Comparison of ENCODE assay signal across 8 mouse cellular contexts in genomic region chr2:160645614-160646137, GRCm38 (mm10). TPM values are rescaled to one million over a fixed set of nuclear protein-coding genes. Genes with fewer than 3 reads are reported as not detected.
DNase-seq lines count a peak whose midpoint lies in the region; ATAC-seq and TF ChIP-seq lines count a peak whose summit lies in the region.

Gene Top1, plus strand, starts transcription at chr2:160645888.

- H3K4me1 ChIP-seq in MEL (ENCODE audit: control insufficient read depth in 1 of 2, insufficient read depth in 2 of 2, low read length in 2 of 2): peaks cover 12 to 15% of the 10 kb centered on the region in 2 experiments
- H3K4me1 ChIP-seq in cerebellum, adult 2 months (ENCODE audit: control insufficient read depth, insufficient read depth, low read length): no peaks in the 10 kb centered on the region; the same call in 1 of the 2 replicates
- peaks cover 19% of the 10 kb centered on the region for H3K4me1 ChIP-seq in forebrain, postnatal 0 days (ENCODE audit: insufficient read depth)
- peaks cover 25% of the 10 kb centered on the region for H3K4me1 ChIP-seq in lung, embryonic 15.5 days

- no peak for TF ChIP-seq EP300 in MEL (IDR thresholded peaks at IDR 0.05; ENCODE audit: low read depth in 1 of 2, low read length in 2 of 2)

- no peak for TF ChIP-seq CTCF in MEL (IDR thresholded peaks at IDR 0.05 in 2 of 3, conservative IDR thresholded peaks at IDR 0.05 in 1 of 3; ENCODE audit: control insufficient read depth in 1 of 3, insufficient read depth in 1 of 3, low read depth in 2 of 3, low read length in 3 of 3, poor library complexity in 1 of 3, severe bottlenecking in 1 of 3)
- no peak for TF ChIP-seq CTCF in cerebellum, adult 2 months (IDR thresholded peaks at IDR 0.05; ENCODE audit: borderline replicate concordance, insufficient read depth, low read depth, low read length)
- no peak for TF ChIP-seq CTCF in forebrain, postnatal 0 days (IDR thresholded peaks at IDR 0.05; ENCODE audit: low read depth)

- H3K4me3 ChIP-seq in MEL (ENCODE audit: control insufficient read depth in 1 of 2, insufficient read depth in 1 of 2, low read depth in 2 of 2, low read length in 2 of 2): peak within 1 kb of the TSS; percentile 89 to 99
- H3K4me3 ChIP-seq in cerebellum, adult 2 months (replicated peaks; ENCODE audit: insufficient read depth, low read depth, low read length): peak within 1 kb of the TSS; percentile 70
- H3K4me3 ChIP-seq in forebrain, postnatal 0 days (ENCODE audit: low read depth, low read length): peak within 1 kb of the TSS; percentile 99
- peak within 1 kb of the TSS; percentile 99 for H3K4me3 ChIP-seq in lung, embryonic 15.5 days

- H3K9ac ChIP-seq in MEL (ENCODE audit: control insufficient read depth, low read depth, low read length, poor library complexity, severe bottlenecking): peak within 1 kb of the TSS; percentile 100
- peak within 1 kb of the TSS; percentile 100 for H3K9ac ChIP-seq in forebrain, postnatal 0 days
- peak within 1 kb of the TSS; percentile 99 for H3K9ac ChIP-seq in lung, embryonic 15.5 days

- H3K4me2 ChIP-seq in forebrain, postnatal 0 days (ENCODE audit: low read depth): peak within 1 kb of the TSS; percentile 60
- H3K4me2 ChIP-seq in lung, embryonic 15.5 days: peak within 1 kb of the TSS; percentile 62

- peak; percentile 98 for ATAC-seq in forebrain, postnatal 0 days
- ATAC-seq in lung, embryonic 15.5 days (ENCODE audit: borderline replicate concordance, extremely low read depth, low FRiP score, low TSS enrichment): peak; percentile 99

- DNase-seq in MEL (ENCODE audit: low read depth, low spot score): peak; percentile 99
- peak; percentile 99 for DNase-seq in cerebellum, adult 2 months
- peak; percentile 99 for DNase-seq in forebrain, postnatal 0 days
- peak; percentile 99 for DNase-seq in heart, postnatal 4 days
- peak; percentile 98 to 99 for DNase-seq in layer of hippocampus, adult 8-10 months (ENCODE audit: low spot score in 2 of 2)
- DNase-seq in ovary, adult 18-20 months (ENCODE audit: low spot score): peak; percentile 99
- peak; percentile 99 for DNase-seq in thymus, postnatal 0 days (ENCODE audit: low spot score)

- H3K27me3 ChIP-seq in MEL (ENCODE audit: control insufficient read depth in 1 of 2, insufficient read depth in 2 of 2, low read length in 2 of 2): no peaks in the 10 kb centered on the region
- H3K27me3 ChIP-seq in cerebellum, adult 2 months (ENCODE audit: control insufficient read depth, insufficient read depth, low read length): no peaks in the 10 kb centered on the region
- no peaks in the 10 kb centered on the region for H3K27me3 ChIP-seq in forebrain, postnatal 0 days (ENCODE audit: insufficient read depth, low read length)
- H3K27me3 ChIP-seq in lung, embryonic 15.5 days: no peaks in the 10 kb centered on the region

- TF ChIP-seq POLR2A in MEL (IDR thresholded peaks at IDR 0.05; ENCODE audit: control insufficient read depth in 1 of 2, insufficient read depth in 1 of 2, low read depth in 1 of 2, low read length in 2 of 2, poor library complexity in 1 of 2): peak; percentile 83 to 95
- TF ChIP-seq POLR2A in cerebellum, adult 2 months (IDR thresholded peaks at IDR 0.05; ENCODE audit: borderline replicate concordance, insufficient read depth, low read length): peak; percentile 91

- no peaks in the 10 kb centered on the region for H3K9me3 ChIP-seq in MEL (replicated peaks; ENCODE audit: insufficient read depth, low read length)
- no peaks in the 10 kb centered on the region for H3K9me3 ChIP-seq in forebrain, postnatal 0 days (ENCODE audit: low read length)
- no peaks in the 10 kb centered on the region for H3K9me3 ChIP-seq in lung, embryonic 15.5 days

- no peak for TF ChIP-seq RAD21 in MEL (IDR thresholded peaks at IDR 0.05; ENCODE audit: low read depth, low read length)

- H3K36me3 ChIP-seq in MEL (ENCODE audit: control insufficient read depth in 1 of 2, insufficient read depth in 2 of 2, low read length in 2 of 2): peaks cover 0 to 23% of the 10 kb centered on the region in 2 experiments; a peak in 2 of 4 replicates
- H3K36me3 ChIP-seq in forebrain, postnatal 0 days (ENCODE audit: insufficient read depth): no peaks in the 10 kb centered on the region
- H3K36me3 ChIP-seq in lung, embryonic 15.5 days: no peaks in the 10 kb centered on the region

- H3K27ac ChIP-seq in MEL (ENCODE audit: control insufficient read depth, low read depth, low read length): peak within 1 kb of the TSS; percentile 82
- H3K27ac ChIP-seq in cerebellum, adult 2 months (ENCODE audit: insufficient read depth, low read length): peak within 1 kb of the TSS; percentile 89
- H3K27ac ChIP-seq in forebrain, postnatal 0 days (ENCODE audit: low read depth, low read length): peak within 1 kb of the TSS; percentile 99
- H3K27ac ChIP-seq in lung, embryonic 15.5 days: peak within 1 kb of the TSS; percentile 98

- H3K79me2 ChIP-seq in MEL (ENCODE audit: control insufficient read depth, insufficient read depth, low read length, poor library complexity): peaks cover 23% of the 10 kb centered on the region

- under 1% methylated on average over 50 of the region's 50 CpGs for WGBS in cerebellum, adult 2 months
- WGBS in forebrain, postnatal 0 days: under 1% methylated on average over 50 of the region's 50 CpGs
- WGBS in lung, embryonic 15.5 days: 0% methylated on average over 50 of the region's 50 CpGs

TF ChIP-seq in MEL, 35 proteins besides CTCF, POLR2A, EP300 and RAD21:
- TF ChIP-seq MXI1 (IDR thresholded peaks at IDR 0.05; ENCODE audit: low read depth, low read length) (peak; percentile 98), ZMIZ1 (IDR thresholded peaks at IDR 0.05; ENCODE audit: low read depth, low read length) (peak; percentile 93), NELFE (IDR thresholded peaks at IDR 0.05; ENCODE audit: low read depth, low read length) (peak; percentile 93), BHLHE40 (IDR thresholded peaks at IDR 0.05; ENCODE audit: borderline replicate concordance, low read depth, low read length) (no peak), USF1 (IDR thresholded peaks at IDR 0.05; ENCODE audit: low read depth, low read length) (peak; percentile 85), KAT2A (conservative IDR thresholded peaks at IDR 0.05; ENCODE audit: low read depth, low read length) (no peak), POLR2AphosphoS2 (IDR thresholded peaks at IDR 0.05; ENCODE audit: low read length) (0 out of 2 replicates have a peak, but pooled peaks have one; percentile 48), ETS1 (IDR thresholded peaks at IDR 0.05; ENCODE audit: low read depth, low read length) (no peak), MAX (IDR thresholded peaks at IDR 0.05; ENCODE audit: low read length) (peak; percentile 99), TCF12 (IDR thresholded peaks at IDR 0.05; ENCODE audit: low read depth, low read length) (peak; percentile 62), MYC (IDR thresholded peaks at IDR 0.05; ENCODE audit: low read depth, low read length) (peak; percentile 96), NRF1 (IDR thresholded peaks at IDR 0.05; ENCODE audit: insufficient read depth, low read depth, low read length, poor library complexity, severe bottlenecking) (peak; percentile 85), HCFC1 (IDR thresholded peaks at IDR 0.05; ENCODE audit: low read depth, low read length) (peak; percentile 63; the same call in 1 of the 2 replicates), TBP (IDR thresholded peaks at IDR 0.05; ENCODE audit: low read depth, low read length) (peak; percentile 97), UBTF (IDR thresholded peaks at IDR 0.05; ENCODE audit: borderline replicate concordance, insufficient read depth, low read depth, low read length) (no peak)
TF ChIP-seq in MEL: peak in this region for 11.

RNA-seq across cellular contexts. Expression of gene Top1, which starts in this region (rescaled TPM):
- 33.5 and 36.5 TPM in 2 replicates for total RNA-seq in MEL (2012; rRNA removed)
- 100 to 1,000 TPM in 1 of 2 experiments, 10 to 100 TPM in 1; 73.3 to 123 TPM for polyA plus RNA-seq in MEL (2012; ENCODE audit: insufficient read depth in 1 of 2, insufficient read length in 2 of 2, low read depth in 1 of 2, low replicate concordance in 2 of 2, missing spikeins in 1 of 2)
- polyA plus RNA-seq in cerebellum, adult 2 months (2012; rRNA removed): 29.1 and 29.4 TPM in 2 replicates
- total RNA-seq in forebrain, postnatal 0 days (2014; rRNA removed): 42.5 and 56.7 TPM in 2 replicates
- 35.4 and 46.1 TPM in 2 replicates for polyA plus RNA-seq in forebrain, postnatal 0 days (2015; fragmentation: Nextera tagmentation; extraction: Ambion mirVana)
- total RNA-seq in heart, postnatal 4 days (2021): 10 to 100 TPM; 56.2 to 63.2 TPM
- 10 to 100 TPM; 66.7 to 86.7 (median 78.4) TPM for total RNA-seq in layer of hippocampus, adult 8-10 months (2022)
- 69.8 and 69.9 TPM in 2 replicates for polyA plus RNA-seq in lung, embryonic 15.5 days (2015; fragmentation: Nextera tagmentation; extraction: Ambion mirVana)
- 68.2 and 69.4 TPM in 2 replicates for polyA plus RNA-seq in thymus, postnatal 0 days (2015; fragmentation: Nextera tagmentation; extraction: Ambion mirVana)

Comparison
In these comparisons a context has a peak if more than half of its experiments do, and no peak if none do; other contexts are left out.
1. Peak in every context shown above with its lines: DNase-seq, ATAC-seq, H3K4me3 ChIP-seq and H3K27ac ChIP-seq.